Mouse (Mus musculus): Measurements from ENCODE around the gene Cib2. TPM values are rescaled to one million over a fixed set of nuclear protein-coding genes. Genes with fewer than 3 reads are reported as not detected.

Cib2 gene
- total and polyA plus RNA-seq, 2 experiments from 2014 or later, result 2.0 to 4.5 TPM

- H3K4me2 ChIP-seq (ENCODE audit: low read depth, low read length), result no peak overlapping the region
- H3K4me1 ChIP-seq (ENCODE audit: control insufficient read depth, insufficient read depth), result no peaks in the 10 kb centered on the region
- no peaks in the 10 kb centered on the region for H3K9me3 ChIP-seq (replicated peaks; ENCODE audit: control insufficient read depth, low read length)
- no peak for ATAC-seq (ENCODE audit: insufficient read depth, low read depth)
- no peak overlapping the region for H3K27ac ChIP-seq (ENCODE audit: low read depth)
- TF ChIP-seq EP300 (IDR thresholded peaks at IDR 0.05; ENCODE audit: low read depth), result no peak
- no peak for TF ChIP-seq CTCF (IDR thresholded peaks at IDR 0.05; ENCODE audit: low read depth)
- no peaks in the 10 kb centered on the region for H3K36me3 ChIP-seq (replicated peaks; ENCODE audit: control insufficient read depth, insufficient read depth, low read length)
- no peak overlapping the region for H3K4me3 ChIP-seq (ENCODE audit: low read depth, low read length)
- H3K27me3 ChIP-seq (ENCODE audit: control insufficient read depth, insufficient read depth, low read length), result no peaks in the 10 kb centered on the region
- no peak overlapping the region for H3K9ac ChIP-seq (replicated peaks; ENCODE audit: low read depth, low read length)
- no peak for DNase-seq (ENCODE audit: low spot score)
- WGBS, result 66% methylated on average over 9 of the region's 9 CpGs
These were observed 15.6 kb downstream of the Cib2 start for GRCm38 (mm10) chr9:54544212-54544953.

- H3K4me1 ChIP-seq (ENCODE audit: control insufficient read depth, insufficient read depth), result no peaks in the 10 kb centered on the region
- TF ChIP-seq CTCF (IDR thresholded peaks at IDR 0.05; ENCODE audit: low read depth) (no peak), EP300 (IDR thresholded peaks at IDR 0.05; ENCODE audit: low read depth) (no peak)
- DNase-seq (ENCODE audit: low spot score) (no peak), ATAC-seq (ENCODE audit: insufficient read depth, low read depth) (no peak)
- no peak overlapping the region for H3K27ac ChIP-seq (ENCODE audit: low read depth)
- H3K4me2 ChIP-seq (ENCODE audit: low read depth, low read length), result no peak overlapping the region
- no peak overlapping the region for H3K4me3 ChIP-seq (ENCODE audit: low read depth, low read length)
- WGBS, result 53% methylated on average over 5 of the region's 5 CpGs
- no peaks in the 10 kb centered on the region for H3K36me3 ChIP-seq (replicated peaks; ENCODE audit: control insufficient read depth, insufficient read depth, low read length)
- no peaks in the 10 kb centered on the region for H3K9me3 ChIP-seq (replicated peaks; ENCODE audit: control insufficient read depth, low read length)
- no peaks in the 10 kb centered on the region for H3K27me3 ChIP-seq (ENCODE audit: control insufficient read depth, insufficient read depth, low read length)
- no peak overlapping the region for H3K9ac ChIP-seq (replicated peaks; ENCODE audit: low read depth, low read length)
These were observed 19.2 kb downstream of the Cib2 start for GRCm38 (mm10) chr9:54540801-54541200.

GRCm38 (mm10) chr9:54538684-54539083 is 21.3 kb downstream of the Cib2 start, which contains the start of gene Sh2d7:
TSS of gene Sh2d7 (plus strand) at chr9:54538984.
- no peak for ATAC-seq (ENCODE audit: insufficient read depth, low read depth)
- no peaks in the 10 kb centered on the region for H3K9me3 ChIP-seq (replicated peaks; ENCODE audit: control insufficient read depth, low read length)
- H3K4me2 ChIP-seq (ENCODE audit: low read depth, low read length), result no peak within 1 kb of the TSS
- TF ChIP-seq CTCF (IDR thresholded peaks at IDR 0.05; ENCODE audit: low read depth), result no peak
- no peak for TF ChIP-seq EP300 (IDR thresholded peaks at IDR 0.05; ENCODE audit: low read depth)
- H3K4me1 ChIP-seq (ENCODE audit: control insufficient read depth, insufficient read depth), result no peaks in the 10 kb centered on the region
- no peak for DNase-seq (ENCODE audit: low spot score)
- H3K36me3 ChIP-seq (replicated peaks; ENCODE audit: control insufficient read depth, insufficient read depth, low read length), result no peaks in the 10 kb centered on the region
- 88% methylated on average over 14 of the region's 14 CpGs for WGBS
- no peak within 1 kb of the TSS for H3K27ac ChIP-seq (ENCODE audit: low read depth)
- no peak within 1 kb of the TSS for H3K4me3 ChIP-seq (ENCODE audit: low read depth, low read length)
- H3K9ac ChIP-seq (replicated peaks; ENCODE audit: low read depth, low read length), result no peak within 1 kb of the TSS
- no peaks in the 10 kb centered on the region for H3K27me3 ChIP-seq (ENCODE audit: control insufficient read depth, insufficient read depth, low read length)

- H3K27ac ChIP-seq (ENCODE audit: low read depth), result no peak overlapping the region
- DNase-seq (ENCODE audit: low spot score), result no peak
- WGBS, result 95% methylated on average over 3 of the region's 3 CpGs
- H3K36me3 ChIP-seq (replicated peaks; ENCODE audit: control insufficient read depth, insufficient read depth, low read length), result no peaks in the 10 kb centered on the region
- no peak overlapping the region for H3K4me2 ChIP-seq (ENCODE audit: low read depth, low read length)
- TF ChIP-seq CTCF (IDR thresholded peaks at IDR 0.05; ENCODE audit: low read depth), result no peak
- no peak for TF ChIP-seq EP300 (IDR thresholded peaks at IDR 0.05; ENCODE audit: low read depth)
- no peak overlapping the region for H3K9ac ChIP-seq (replicated peaks; ENCODE audit: low read depth, low read length)
- no peak overlapping the region for H3K4me3 ChIP-seq (ENCODE audit: low read depth, low read length)
- ATAC-seq (ENCODE audit: insufficient read depth, low read depth), result no peak
- H3K4me1 ChIP-seq (ENCODE audit: control insufficient read depth, insufficient read depth), result no peaks in the 10 kb centered on the region
- no peaks in the 10 kb centered on the region for H3K9me3 ChIP-seq (replicated peaks; ENCODE audit: control insufficient read depth, low read length)
- H3K27me3 ChIP-seq (ENCODE audit: control insufficient read depth, insufficient read depth, low read length), result no peaks in the 10 kb centered on the region
These were observed 21.8 kb downstream of the Cib2 start for GRCm38 (mm10) chr9:54538244-54538643.

- DNase-seq (ENCODE audit: low spot score) (no peak), ATAC-seq (ENCODE audit: insufficient read depth, low read depth) (no peak)
- H3K9ac ChIP-seq (replicated peaks; ENCODE audit: low read depth, low read length), result no peak overlapping the region
- WGBS, result 76% methylated on average over 3 of the region's 3 CpGs
- no peak overlapping the region for H3K27ac ChIP-seq (ENCODE audit: low read depth)
- no peaks in the 10 kb centered on the region for H3K27me3 ChIP-seq (ENCODE audit: control insufficient read depth, insufficient read depth, low read length)
- H3K4me1 ChIP-seq (ENCODE audit: control insufficient read depth, insufficient read depth), result no peaks in the 10 kb centered on the region
- H3K9me3 ChIP-seq (replicated peaks; ENCODE audit: control insufficient read depth, low read length), result no peaks in the 10 kb centered on the region
- H3K4me3 ChIP-seq (ENCODE audit: low read depth, low read length), result no peak overlapping the region
- H3K36me3 ChIP-seq (replicated peaks; ENCODE audit: control insufficient read depth, insufficient read depth, low read length), result no peaks in the 10 kb centered on the region
- no peak overlapping the region for H3K4me2 ChIP-seq (ENCODE audit: low read depth, low read length)
- no peak for TF ChIP-seq CTCF (IDR thresholded peaks at IDR 0.05; ENCODE audit: low read depth)
These were observed 22.5 kb downstream of the Cib2 start for GRCm38 (mm10) chr9:54537480-54537879.

GRCm38 (mm10) chr9:54537030-54537429 is 23.0 kb downstream of the Cib2 start:
- DNase-seq (ENCODE audit: low spot score) (no peak), ATAC-seq (ENCODE audit: insufficient read depth, low read depth) (no peak)
- H3K4me2 ChIP-seq (ENCODE audit: low read depth, low read length), result no peak overlapping the region
- no peaks in the 10 kb centered on the region for H3K4me1 ChIP-seq (ENCODE audit: control insufficient read depth, insufficient read depth)
- H3K27ac ChIP-seq (ENCODE audit: low read depth), result no peak overlapping the region
- no peak overlapping the region for H3K9ac ChIP-seq (replicated peaks; ENCODE audit: low read depth, low read length)
- TF ChIP-seq CTCF (IDR thresholded peaks at IDR 0.05; ENCODE audit: low read depth) (no peak), EP300 (IDR thresholded peaks at IDR 0.05; ENCODE audit: low read depth) (no peak)
- H3K9me3 ChIP-seq (replicated peaks; ENCODE audit: control insufficient read depth, low read length), result no peaks in the 10 kb centered on the region
- H3K4me3 ChIP-seq (ENCODE audit: low read depth, low read length), result no peak overlapping the region
- no peaks in the 10 kb centered on the region for H3K36me3 ChIP-seq (replicated peaks; ENCODE audit: control insufficient read depth, insufficient read depth, low read length)
- 46% methylated on average over 4 of the region's 4 CpGs for WGBS
- no peaks in the 10 kb centered on the region for H3K27me3 ChIP-seq (ENCODE audit: control insufficient read depth, insufficient read depth, low read length)
